Mouse (Mus musculus): Measurements from ENCODE around the gene Cacnb2.

DNA sequence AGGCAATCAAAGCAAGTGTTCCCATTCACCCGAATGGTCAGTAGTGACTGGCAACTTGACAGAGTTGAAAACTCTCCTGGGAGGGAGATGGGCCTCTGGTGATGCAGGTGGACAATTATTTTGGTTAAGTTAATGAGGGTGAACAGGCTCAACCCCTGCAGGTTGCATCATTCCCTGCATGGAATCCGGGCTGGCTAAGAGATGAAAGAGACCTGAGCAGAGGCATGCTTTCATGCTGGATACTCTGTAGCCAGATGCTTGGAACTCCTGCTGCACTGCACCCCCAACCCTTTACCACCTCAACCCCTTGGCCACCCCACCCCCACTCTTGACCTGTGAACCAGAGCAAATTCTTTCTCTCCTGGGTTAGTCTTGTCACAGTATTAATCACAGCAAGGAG is 258.7 kb downstream of the Cacnb2 start:
- TF ChIP-seq CTCF (IDR thresholded peaks at IDR 0.05; ENCODE audit: low read depth, low read length) (no peak), GATA2 (IDR thresholded peaks at IDR 0.05; ENCODE audit: borderline replicate concordance, low read depth, low read length) (no peak), GATA1 (IDR thresholded peaks at IDR 0.05; ENCODE audit: borderline replicate concordance, low read length) (no peak), POLR2AphosphoS5 (IDR thresholded peaks at IDR 0.05; ENCODE audit: insufficient replicate concordance, low read depth, low read length) (no peak), TAL1 (conservative IDR thresholded peaks at IDR 0.05; ENCODE audit: low read depth, low read length) (no peak)
